Mouse (Mus musculus): Measurements from ENCODE around the gene Adamts9.

Gene Adamts9

GRCm38 (mm10) chr6:92924536-92924935 lies 18.8 kb downstream of the Adamts9 start:
- DNase-seq (ENCODE audit: low read depth) = no peak

- no peak for DNase-seq (ENCODE audit: low read depth)
Measured at GRCm38 (mm10) chr6:92921843-92922242, 21.4 kb downstream of the Adamts9 start.

- DNase-seq (ENCODE audit: low read depth) = no peak
Measured at GRCm38 (mm10) chr6:92920938-92921689, 22.2 kb downstream of the Adamts9 start.

- no peak for DNase-seq (ENCODE audit: low read depth)
Measured at GRCm38 (mm10) chr6:92910611-92911010, 32.7 kb downstream of the Adamts9 start.

- no peak for DNase-seq (ENCODE audit: low read depth)
Measured at GRCm38 (mm10) chr6:92909361-92909760, 33.9 kb downstream of the Adamts9 start.

GRCm38 (mm10) chr6:92905922-92906321 lies 37.4 kb downstream of the Adamts9 start:
- DNase-seq (ENCODE audit: low read depth) = no peak

- DNase-seq (ENCODE audit: low read depth) = no peak
Measured at GRCm38 (mm10) chr6:92904491-92904890, 38.8 kb downstream of the Adamts9 start.

- DNase-seq (ENCODE audit: low read depth) = no peak
Measured at GRCm38 (mm10) chr6:92904037-92904436, 39.3 kb downstream of the Adamts9 start.

GRCm38 (mm10) chr6:92891535-92891934 lies 51.8 kb downstream of the Adamts9 start:
- DNase-seq (ENCODE audit: low read depth) = no peak

- DNase-seq (ENCODE audit: low read depth) = no peak
Measured at GRCm38 (mm10) chr6:92883131-92883900, 60.0 kb downstream of the Adamts9 start.

GRCm38 (mm10) chr6:92882446-92882845 lies 60.8 kb downstream of the Adamts9 start:
- DNase-seq (ENCODE audit: low read depth) = no peak

- no peak for DNase-seq (ENCODE audit: low read depth)
Measured at GRCm38 (mm10) chr6:92879700-92880265, 63.5 kb downstream of the Adamts9 start.

GRCm38 (mm10) chr6:92878771-92879170 lies 64.5 kb downstream of the Adamts9 start:
- DNase-seq (ENCODE audit: low read depth) = no peak

- no peak for DNase-seq (ENCODE audit: low read depth)
Measured at GRCm38 (mm10) chr6:92877236-92877635, 66.1 kb downstream of the Adamts9 start.

- no peak for DNase-seq (ENCODE audit: low read depth)
Measured at GRCm38 (mm10) chr6:92876121-92876520, 67.2 kb downstream of the Adamts9 start.

GRCm38 (mm10) chr6:92875340-92875739 lies 68.0 kb downstream of the Adamts9 start:
- DNase-seq (ENCODE audit: low read depth) = no peak

GRCm38 (mm10) chr6:92874854-92875253 lies 68.4 kb downstream of the Adamts9 start:
- no peak for DNase-seq (ENCODE audit: low read depth)

- DNase-seq (ENCODE audit: low read depth) = no peak
Measured at GRCm38 (mm10) chr6:92872766-92873165, 70.5 kb downstream of the Adamts9 start.

- DNase-seq (ENCODE audit: low read depth) = no peak
Measured at GRCm38 (mm10) chr6:92871813-92872212, 71.5 kb downstream of the Adamts9 start.

GRCm38 (mm10) chr6:92869582-92870219 lies 73.6 kb downstream of the Adamts9 start:
- no peak for DNase-seq (ENCODE audit: low read depth)

- DNase-seq (ENCODE audit: low read depth) = no peak
Measured at GRCm38 (mm10) chr6:92869089-92869581, 74.2 kb downstream of the Adamts9 start, which contains the start of gene Gm15737. Gm15737 (plus strand) TSS chr6:92869357.

GRCm38 (mm10) chr6:92862599-92862998 lies 80.7 kb downstream of the Adamts9 start:
- no peak for DNase-seq (ENCODE audit: low read depth)

Measured in naive thymus-derived CD4-positive, alpha-beta T cell, adult 2 months (primary cell).